Mouse (Mus musculus) forebrain, embryonic 15.5 days (tissue): ENCODE measurements around the gene Zc3h7b. TPM values are rescaled to one million over a fixed set of nuclear protein-coding genes. Genes with fewer than 3 reads are reported as not detected.
"Not testable (repeated sequence)": the region's sequence is repeated elsewhere in the genome, so short reads cannot be mapped to it uniquely, and the experiment has no call there.

ENCODE experiments used
- ATAC-seq: fragments of 200-750 bp; cut with Nextera tagmentation; replicated peaks from 2 replicates; pipeline ENCODE4 v1.8.0; 2017; ENCODE audit warnings: mild to moderate bottlenecking, moderate TSS enrichment, moderate library complexity
- H3K27ac ChIP-seq: fragments of 300-500 bp; sonication (generic); replicated peaks from 2 replicates; pipeline ENCODE4 v1.5.1; 2015; ENCODE audit warnings: mild to moderate bottlenecking, inconsistent platforms
- H3K27me3 ChIP-seq: fragments of 300-500 bp; sonication (generic); 2 replicates; pipeline ENCODE4 v1.6.1; 2015; ENCODE audit warnings: inconsistent platforms
- H3K36me3 ChIP-seq: fragments of 300-500 bp; sonication (generic); 2 replicates; pipeline ENCODE4 v1.6.1; 2015; ENCODE audit warnings: mild to moderate bottlenecking, inconsistent platforms
- H3K4me1 ChIP-seq: fragments of 300-500 bp; sonication (generic); 2 replicates; pipeline ENCODE4 v1.6.1; 2015; ENCODE audit warnings: inconsistent platforms
- H3K4me2 ChIP-seq: fragments of 300-500 bp; sonication (generic); replicated peaks from 2 replicates; pipeline ENCODE4 v1.6.1; 2015; ENCODE audit warnings: mild to moderate bottlenecking, inconsistent platforms
- H3K4me3 ChIP-seq: fragments of 300-500 bp; sonication (generic); 2 replicates; pipeline ENCODE4 v1.5.1; 2015; ENCODE audit warnings: mild to moderate bottlenecking, inconsistent platforms
- H3K9ac ChIP-seq: fragments of 300-500 bp; sonication (generic); replicated peaks from 2 replicates; pipeline ENCODE4 v1.6.1; 2015; ENCODE audit warnings: mild to moderate bottlenecking, inconsistent platforms
- H3K9me3 ChIP-seq: fragments of 300-500 bp; sonication (generic); 2 replicates; pipeline ENCODE4 v1.6.1; 2016; ENCODE audit warnings: inconsistent platforms
- WGBS: fragments of 180-500 bp; shearing (Covaris S2); methylation state at CpG from one replicate; pipeline ENCODE4 v1.1.7; 2015; ENCODE audit warnings: mixed read lengths; 5-methylcytosine and 5-hydroxymethylcytosine counted together
- polyA plus RNA-seq: library from polyadenylated mRNA; unstranded; fragments of >200 nt; fragmentation: Nextera tagmentation; extraction: Ambion mirVana; gene quantifications from 2 replicates; pipeline ENCODE4 v1.2.1, GENCODE M21; 2015

Zc3h7b gene
- 50.2 and 50.7 TPM in 2 replicates for polyA plus RNA-seq

DNA sequence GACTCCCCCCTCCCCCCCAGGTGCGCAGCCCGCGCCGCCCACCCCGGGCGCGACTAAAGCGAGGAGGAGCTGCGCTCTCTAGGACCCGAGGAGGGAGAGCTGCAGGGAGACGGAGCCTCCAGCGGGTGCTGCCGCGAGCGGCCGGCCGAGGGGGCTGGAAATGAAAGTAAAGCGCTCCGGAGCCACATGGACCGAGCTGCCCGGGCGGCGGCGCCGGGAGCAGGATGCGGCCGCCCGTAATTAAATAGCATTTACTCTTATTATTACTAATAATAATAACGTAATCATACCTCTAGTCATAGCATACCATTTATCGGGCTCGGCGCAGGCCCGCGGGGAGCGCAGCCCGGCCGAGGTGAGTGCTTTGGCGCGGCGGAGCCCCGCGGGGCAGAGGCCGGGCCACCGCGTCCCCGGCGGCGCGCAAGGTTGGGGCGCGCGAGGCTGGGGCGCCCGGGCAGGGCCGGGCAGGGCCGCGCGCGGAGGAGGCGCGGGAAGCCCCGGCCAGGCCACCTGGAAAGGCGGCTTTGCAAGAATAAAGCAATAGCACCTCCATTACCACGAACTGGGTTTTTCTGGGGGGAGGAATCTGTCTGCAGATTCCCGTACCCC lies at the start of gene Zc3h7b, which contains the start of gene Rangap1:
Gene Zc3h7b, plus strand, starts transcription at position 66 of the 609 bp plus-strand sequence.
Gene Rangap1, minus strand, starts transcription at position 539 of the 609 bp plus-strand sequence.
- peak; percentile 82 for ATAC-seq

GRCm38 (mm10) chr15:81697175-81697574 lies 47.7 kb upstream of the Zc3h7b start, which contains the start of gene Chadl:
Gene Chadl (minus strand): TSS chr15:81697287.
- 42% methylated on average over 7 of the region's 7 CpGs for WGBS
- 0 out of 2 replicates have a peak, but pooled peaks have one; percentile 9 for ATAC-seq
- no peaks in the 10 kb centered on the region for H3K36me3 ChIP-seq
- H3K9ac ChIP-seq: no peak within 1 kb of the TSS
- no peak within 1 kb of the TSS for H3K4me2 ChIP-seq
- H3K4me1 ChIP-seq: peaks cover 18% of the 10 kb centered on the region
- H3K4me3 ChIP-seq: no peak within 1 kb of the TSS
- H3K27ac ChIP-seq: no peak within 1 kb of the TSS
- H3K27me3 ChIP-seq: peaks cover 17% of the 10 kb centered on the region
- no peaks in the 10 kb centered on the region for H3K9me3 ChIP-seq

More for the DNA sequence above, at the start of gene Zc3h7b, which contains the start of gene Rangap1:
- Histone ChIP-seq H3K4me2 (peak within 1 kb of the TSS; percentile 71), H3K9ac (peak within 1 kb of the TSS; percentile 100), H3K27me3 (no peaks in the 10 kb centered on the region), H3K4me3 (peak within 1 kb of the TSS; percentile 81), H3K27ac (peak within 1 kb of the TSS; percentile 91), H3K4me1 (peaks cover 25% of the 10 kb centered on the region), H3K9me3 (no peaks in the 10 kb centered on the region), H3K36me3 (no peaks in the 10 kb centered on the region)
- WGBS: under 1% methylated on average over 64 of the region's 65 CpGs

DNA sequence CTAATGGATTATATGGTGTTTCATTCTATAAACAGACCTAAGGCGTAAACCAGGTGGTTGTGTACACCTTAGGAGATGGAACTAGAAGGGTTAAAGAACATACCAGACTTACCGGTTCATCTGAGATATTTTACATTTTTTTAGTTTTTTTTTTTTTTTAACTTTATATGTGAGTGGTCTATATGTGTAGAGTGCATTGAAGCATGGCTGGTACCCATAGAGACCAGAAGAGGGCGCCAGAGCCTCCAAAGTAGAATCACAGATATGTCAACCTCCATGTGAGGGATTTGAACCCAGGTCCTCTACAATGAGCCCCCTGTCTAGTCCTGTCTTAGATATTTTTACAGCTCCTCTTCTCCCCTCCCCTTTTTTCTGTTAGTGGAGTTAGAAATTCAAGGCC lies 47.0 kb upstream of the Zc3h7b start:
- Histone ChIP-seq H3K36me3 (peaks cover 2% of the 10 kb centered on the region; the same call in 1 of the 2 replicates), H3K4me2 (no peak overlapping the region), H3K4me1 (peaks cover 16% of the 10 kb centered on the region), H3K27ac (no peak overlapping the region), H3K4me3 (no peak overlapping the region), H3K9ac (no peak overlapping the region), H3K9me3 (no peaks in the 10 kb centered on the region), H3K27me3 (peaks cover 10% of the 10 kb centered on the region)
- 53% methylated on average over 3 of the region's 3 CpGs for WGBS
- no peak for ATAC-seq

GRCm38 (mm10) chr15:81698532-81698931 lies 46.3 kb upstream of the Zc3h7b start:
- Histone ChIP-seq H3K36me3 (peaks cover 9% of the 10 kb centered on the region), H3K4me2 (no peak overlapping the region), H3K27ac (no peak overlapping the region), H3K4me1 (peaks cover 9% of the 10 kb centered on the region), H3K9me3 (no peaks in the 10 kb centered on the region), H3K9ac (no peak overlapping the region), H3K27me3 (peaks cover 6% of the 10 kb centered on the region; the same call in 1 of the 2 replicates), H3K4me3 (no peak overlapping the region)
- 68% methylated on average over 2 of the region's 2 CpGs for WGBS
- no peak for ATAC-seq

DNA sequence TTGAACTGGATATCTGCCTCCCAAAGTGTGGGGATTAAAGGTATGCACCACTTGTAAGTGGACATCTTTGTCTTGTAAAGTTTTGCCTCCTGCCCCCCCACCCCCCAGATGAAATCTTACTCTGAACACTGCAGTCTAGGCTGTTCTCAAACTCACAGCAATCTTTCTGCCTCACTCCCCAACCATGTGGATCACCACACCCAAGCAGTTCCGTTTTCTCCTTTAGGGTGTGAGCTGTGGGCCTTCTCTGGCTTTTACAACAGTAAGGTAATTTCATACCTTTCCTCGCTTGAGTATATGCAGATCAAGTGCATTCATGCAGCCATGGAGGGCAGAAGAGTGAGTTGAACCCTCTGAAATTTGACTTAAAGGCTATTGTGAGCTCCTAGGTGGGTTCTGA lies 44.7 kb upstream of the Zc3h7b start:
- H3K4me3 ChIP-seq: no peak overlapping the region
- no peaks in the 10 kb centered on the region for H3K27me3 ChIP-seq
- 83% methylated on average over 2 of the region's 2 CpGs for WGBS
- peaks cover 24% of the 10 kb centered on the region for H3K36me3 ChIP-seq
- H3K27ac ChIP-seq: no peak overlapping the region
- H3K9me3 ChIP-seq: no peaks in the 10 kb centered on the region
- ATAC-seq: no peak
- no peak overlapping the region for H3K9ac ChIP-seq
- no peak overlapping the region for H3K4me2 ChIP-seq
- no peaks in the 10 kb centered on the region for H3K4me1 ChIP-seq

DNA sequence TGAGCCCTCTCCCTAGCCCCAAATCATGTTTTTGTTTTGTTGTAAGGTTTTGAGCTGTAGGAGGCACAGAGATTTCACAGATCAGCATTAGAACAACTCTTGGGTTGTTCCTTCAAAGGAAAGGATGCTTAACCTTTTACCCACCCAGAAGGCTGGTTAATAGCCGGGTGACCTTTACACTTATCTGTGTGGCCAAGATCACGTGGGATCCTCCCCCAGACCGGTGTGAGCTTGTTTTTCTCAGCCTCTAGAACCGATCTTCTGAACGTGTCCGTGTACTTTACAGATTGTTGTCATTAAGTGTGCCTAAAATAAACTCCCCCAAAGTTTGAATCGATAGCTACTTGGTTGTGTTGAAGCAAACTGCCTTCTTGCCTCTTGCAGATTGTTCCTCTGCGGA lies 44.3 kb upstream of the Zc3h7b start:
- Histone ChIP-seq H3K36me3 (peaks cover 28% of the 10 kb centered on the region), H3K4me2 (no peak overlapping the region), H3K4me1 (no peaks in the 10 kb centered on the region), H3K9ac (no peak overlapping the region), H3K9me3 (no peaks in the 10 kb centered on the region), H3K27ac (no peak overlapping the region), H3K4me3 (no peak overlapping the region), H3K27me3 (no peaks in the 10 kb centered on the region)
- WGBS: 86% methylated on average over 8 of the region's 8 CpGs
- no peak for ATAC-seq

DNA sequence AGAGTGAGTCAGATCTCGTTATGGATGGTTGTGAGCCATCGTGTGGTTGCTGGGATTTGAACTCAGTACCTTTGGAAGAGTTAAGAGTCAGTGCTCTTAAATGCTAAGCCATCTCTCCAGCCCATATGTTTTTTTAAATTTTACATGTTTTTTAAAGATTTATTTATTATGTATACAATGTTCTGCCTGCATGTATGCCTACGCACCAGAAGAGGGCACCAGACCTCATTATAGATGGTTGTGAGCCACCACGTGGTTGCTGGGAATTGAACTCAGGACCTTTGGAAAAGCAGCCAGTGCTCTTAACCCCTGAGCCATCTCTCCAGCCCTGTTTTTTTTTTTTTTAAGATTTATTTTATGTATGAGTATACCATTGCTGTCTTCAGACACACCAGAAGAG lies 43.5 kb upstream of the Zc3h7b start:
- H3K4me1 ChIP-seq, H3K4me3 ChIP-seq: not testable (repeated sequence)
- WGBS: 78% methylated on average over 4 of the region's 4 CpGs

GRCm38 (mm10) chr15:81702306-81703093 lies 42.4 kb upstream of the Zc3h7b start:
- H3K9ac ChIP-seq: no peak overlapping the region
- H3K36me3 ChIP-seq: peaks cover 44% of the 10 kb centered on the region
- no peaks in the 10 kb centered on the region for H3K4me1 ChIP-seq
- no peak for ATAC-seq
- H3K27ac ChIP-seq: no peak overlapping the region
- H3K4me2 ChIP-seq: no peak overlapping the region
- WGBS: 88% methylated on average over 13 of the region's 13 CpGs
- no peaks in the 10 kb centered on the region for H3K27me3 ChIP-seq
- H3K4me3 ChIP-seq: no peak overlapping the region
- H3K9me3 ChIP-seq: no peaks in the 10 kb centered on the region

More for the DNA sequence above, 43.5 kb upstream of the Zc3h7b start:
- not testable (repeated sequence) for H3K27ac ChIP-seq, H3K4me2 ChIP-seq, H3K9me3 ChIP-seq, ATAC-seq, H3K9ac ChIP-seq, H3K27me3 ChIP-seq
- peaks cover 35% of the 10 kb centered on the region for H3K36me3 ChIP-seq

DNA sequence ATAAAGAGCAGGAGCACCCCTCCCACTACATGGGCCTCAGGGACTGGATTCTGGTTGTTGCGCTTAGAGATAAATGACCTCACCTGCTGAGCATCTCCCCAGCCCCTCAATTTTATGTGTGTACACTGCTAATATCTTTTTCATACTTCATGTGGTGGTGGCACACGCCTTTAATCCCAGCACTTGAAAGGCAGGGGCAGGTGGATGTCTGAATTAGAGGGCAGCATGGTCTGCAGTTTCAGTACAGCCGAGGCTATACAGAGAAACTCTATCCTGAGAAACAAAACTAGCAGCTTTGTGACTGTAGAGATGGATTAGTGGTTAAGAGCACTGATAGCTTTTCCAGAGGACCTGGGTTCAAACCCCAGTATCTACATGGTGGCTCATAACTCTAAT lies 41.8 kb upstream of the Zc3h7b start:
- Histone ChIP-seq H3K4me2 (no peak overlapping the region), H3K4me3 (no peak overlapping the region), H3K4me1 (no peaks in the 10 kb centered on the region), H3K9ac (no peak overlapping the region), H3K27me3 (no peaks in the 10 kb centered on the region), H3K27ac (no peak overlapping the region), H3K9me3 (no peaks in the 10 kb centered on the region), H3K36me3 (peaks cover 50% of the 10 kb centered on the region)
- no peak for ATAC-seq
- 84% methylated on average over 3 of the region's 3 CpGs for WGBS

GRCm38 (mm10) chr15:81708991-81709390 lies 35.9 kb upstream of the Zc3h7b start:
- Histone ChIP-seq H3K9ac (no peak overlapping the region), H3K4me3 (no peak overlapping the region), H3K27ac (no peak overlapping the region), H3K36me3 (peaks cover 91% of the 10 kb centered on the region), H3K9me3 (no peaks in the 10 kb centered on the region), H3K4me2 (no peak overlapping the region), H3K27me3 (no peaks in the 10 kb centered on the region), H3K4me1 (no peaks in the 10 kb centered on the region)
- no peak for ATAC-seq
- WGBS: 90% methylated on average over 11 of the region's 11 CpGs

DNA sequence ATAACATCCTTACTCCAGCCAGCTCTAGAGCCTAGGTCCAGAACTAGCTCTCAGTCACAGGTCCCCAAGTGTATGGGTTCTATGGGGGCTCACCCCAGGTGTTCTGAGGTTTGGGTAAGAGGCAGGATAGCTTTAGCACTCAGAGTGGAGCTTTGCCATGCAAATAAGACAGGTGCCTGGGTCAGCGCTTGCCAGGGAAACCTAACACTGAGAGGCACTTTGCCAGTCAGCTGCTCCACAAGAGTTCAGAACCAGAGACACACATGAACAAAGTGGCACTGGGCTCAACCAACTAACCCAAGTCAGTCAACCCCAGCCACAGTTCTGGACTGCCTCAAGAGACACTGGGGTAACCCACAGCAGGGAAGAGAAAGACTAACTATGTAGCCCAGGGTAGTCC lies 35.2 kb upstream of the Zc3h7b start:
- H3K4me2 ChIP-seq: no peak overlapping the region
- peaks cover 87% of the 10 kb centered on the region for H3K36me3 ChIP-seq
- WGBS: 100% methylated on average over 1 of the region's 1 CpGs
- H3K27ac ChIP-seq: no peak overlapping the region
- H3K4me3 ChIP-seq: no peak overlapping the region
- H3K27me3 ChIP-seq: no peaks in the 10 kb centered on the region
- H3K9ac ChIP-seq: no peak overlapping the region
- no peaks in the 10 kb centered on the region for H3K9me3 ChIP-seq
- ATAC-seq: no peak
- no peaks in the 10 kb centered on the region for H3K4me1 ChIP-seq

GRCm38 (mm10) chr15:81710801-81711200 lies 34.1 kb upstream of the Zc3h7b start:
- ATAC-seq: no peak
- H3K27me3 ChIP-seq: no peaks in the 10 kb centered on the region
- no peaks in the 10 kb centered on the region for H3K4me1 ChIP-seq
- no peaks in the 10 kb centered on the region for H3K9me3 ChIP-seq
- 78% methylated on average over 4 of the region's 4 CpGs for WGBS
- H3K4me2 ChIP-seq: no peak overlapping the region
- H3K36me3 ChIP-seq: peaks cover 85% of the 10 kb centered on the region
- no peak overlapping the region for H3K27ac ChIP-seq
- no peak overlapping the region for H3K9ac ChIP-seq
- H3K4me3 ChIP-seq: no peak overlapping the region
